Mouse (Mus musculus): Measurements from ENCODE around the gene Prkca. TPM values are rescaled to one million over a fixed set of nuclear protein-coding genes. Genes with fewer than 3 reads are reported as not detected.

Gene Prkca
- polyA plus RNA-seq, 1 experiment = 42.3 TPM

DNA sequence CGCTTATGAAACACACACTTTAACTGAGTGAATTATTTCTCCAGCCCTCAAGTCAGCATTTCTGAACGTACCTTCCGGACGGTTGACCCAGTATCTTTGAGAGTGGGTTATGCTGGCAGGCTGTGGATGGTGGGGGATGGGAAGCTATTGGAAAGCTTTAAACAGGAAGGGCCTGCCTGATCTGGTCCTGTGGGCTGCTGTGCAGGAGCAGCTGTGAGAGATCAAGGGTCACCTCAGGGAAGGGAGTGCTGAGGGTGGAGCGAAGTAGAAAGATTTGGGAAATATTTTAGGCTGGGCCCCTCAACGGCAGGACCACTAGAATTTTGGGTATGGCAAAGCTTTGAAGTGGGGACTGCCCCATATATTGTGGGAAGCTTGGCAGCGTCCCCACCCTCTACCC, 412.0 kb downstream of the Prkca start:
- no peak overlapping the region for H3K27ac ChIP-seq (ENCODE audit: insufficient read depth, low read length)
- no peak overlapping the region for H3K4me3 ChIP-seq (ENCODE audit: insufficient read depth, low read length)
- no peak for TF ChIP-seq CTCF (IDR thresholded peaks at IDR 0.05; ENCODE audit: extremely low read depth, insufficient read depth, low read length)
- no peak for TF ChIP-seq POLR2A (IDR thresholded peaks at IDR 0.05; ENCODE audit: extremely low read depth, insufficient read depth, low read length)
- peaks cover 6% of the 10 kb centered on the region; the same call in 1 of the 2 replicates for H3K4me1 ChIP-seq (ENCODE audit: control insufficient read depth, insufficient read depth, low read length)

DNA sequence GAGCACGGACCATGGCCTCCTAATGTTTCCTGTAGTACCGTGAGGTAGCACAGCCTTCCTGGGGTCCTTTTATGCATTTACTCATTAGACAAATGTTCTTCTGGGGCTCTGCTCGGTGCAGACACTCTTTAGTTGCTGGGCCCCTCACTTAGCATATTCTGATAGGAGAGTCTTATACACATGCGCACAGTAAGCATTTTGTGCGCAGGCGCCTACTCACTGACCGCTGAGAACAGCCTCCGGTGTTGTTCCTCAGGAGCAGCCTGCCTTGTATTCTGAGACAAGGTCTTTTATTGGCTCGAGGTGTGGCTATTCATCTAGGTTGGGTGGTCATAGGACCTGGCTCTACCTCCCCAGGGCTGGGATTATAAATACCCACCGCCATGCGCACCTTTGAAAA, 412.4 kb downstream of the Prkca start:
- H3K4me1 ChIP-seq (ENCODE audit: control insufficient read depth, insufficient read depth, low read length) = peaks cover 6% of the 10 kb centered on the region; the same call in 1 of the 2 replicates
- TF ChIP-seq CTCF (IDR thresholded peaks at IDR 0.05; ENCODE audit: extremely low read depth, insufficient read depth, low read length) (no peak), POLR2A (IDR thresholded peaks at IDR 0.05; ENCODE audit: extremely low read depth, insufficient read depth, low read length) (no peak)
- no peak overlapping the region for H3K27ac ChIP-seq (ENCODE audit: insufficient read depth, low read length)
- no peak overlapping the region for H3K4me3 ChIP-seq (ENCODE audit: insufficient read depth, low read length)

DNA sequence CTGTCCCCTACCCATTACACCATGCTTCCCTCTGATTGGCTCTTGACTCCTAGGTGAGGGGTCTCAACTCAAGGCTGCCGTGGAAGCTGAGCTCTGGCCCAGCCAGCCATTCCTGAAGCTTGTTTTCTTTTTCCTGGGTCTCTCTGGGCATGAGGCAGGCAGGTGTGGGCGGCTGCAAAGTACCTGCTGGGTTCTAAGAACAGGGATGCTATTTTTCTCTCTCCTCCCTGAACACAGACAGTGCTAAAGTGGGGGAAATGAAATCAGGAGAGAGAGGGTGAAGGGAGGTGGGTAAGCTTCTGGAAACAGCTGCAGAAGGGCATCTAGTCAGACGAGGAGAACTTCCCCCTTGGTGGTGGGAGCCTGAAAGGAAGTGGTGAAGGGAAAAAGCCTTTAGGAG, 414.0 kb downstream of the Prkca start:
- H3K4me1 ChIP-seq (ENCODE audit: control insufficient read depth, insufficient read depth, low read length) = peaks cover 6% of the 10 kb centered on the region; the same call in 1 of the 2 replicates
- H3K27ac ChIP-seq (ENCODE audit: insufficient read depth, low read length) = no peak overlapping the region
- no peak overlapping the region for H3K4me3 ChIP-seq (ENCODE audit: insufficient read depth, low read length)
- TF ChIP-seq CTCF (IDR thresholded peaks at IDR 0.05; ENCODE audit: extremely low read depth, insufficient read depth, low read length) (no peak), POLR2A (IDR thresholded peaks at IDR 0.05; ENCODE audit: extremely low read depth, insufficient read depth, low read length) (no peak)

DNA sequence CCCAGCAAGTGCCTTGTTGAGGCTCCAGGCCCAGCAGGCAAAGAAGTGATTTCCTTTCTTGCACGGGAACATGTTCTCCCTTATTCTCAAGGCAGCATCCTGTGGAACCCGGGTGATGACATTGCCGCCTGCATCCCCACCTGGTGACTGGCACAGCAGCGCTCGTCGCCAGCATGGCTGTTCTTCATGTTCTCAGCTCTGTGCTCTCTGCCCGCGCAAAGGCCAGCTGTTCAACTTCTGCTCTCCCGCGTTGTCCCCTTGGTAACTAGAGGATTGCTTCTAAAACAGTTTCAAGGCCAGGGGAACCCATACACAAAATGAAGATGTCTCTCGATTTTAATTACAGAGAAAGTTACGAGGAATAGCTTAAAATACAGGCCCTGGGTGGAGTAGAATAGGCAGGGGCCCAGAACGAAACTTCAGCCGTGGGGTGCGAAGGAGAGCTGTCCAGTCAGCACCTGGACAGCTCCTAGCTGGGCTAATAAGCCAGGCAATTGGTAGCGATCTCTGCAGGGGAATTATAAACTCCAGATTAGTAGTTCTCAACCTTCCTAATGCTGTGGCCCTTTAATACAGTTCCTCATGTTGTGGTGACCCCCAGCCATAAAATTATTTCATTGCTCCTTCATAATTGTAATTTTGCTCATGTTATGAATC, 423.7 kb downstream of the Prkca start:
- H3K27ac ChIP-seq (ENCODE audit: insufficient read depth, low read length) = no peak overlapping the region
- H3K4me1 ChIP-seq (ENCODE audit: control insufficient read depth, insufficient read depth, low read length) = peaks cover 2% of the 10 kb centered on the region; the same call in 1 of the 2 replicates
- no peak for TF ChIP-seq CTCF (IDR thresholded peaks at IDR 0.05; ENCODE audit: extremely low read depth, insufficient read depth, low read length)
- no peak for TF ChIP-seq POLR2A (IDR thresholded peaks at IDR 0.05; ENCODE audit: extremely low read depth, insufficient read depth, low read length)
- H3K4me3 ChIP-seq (ENCODE audit: insufficient read depth, low read length) = no peak overlapping the region

DNA sequence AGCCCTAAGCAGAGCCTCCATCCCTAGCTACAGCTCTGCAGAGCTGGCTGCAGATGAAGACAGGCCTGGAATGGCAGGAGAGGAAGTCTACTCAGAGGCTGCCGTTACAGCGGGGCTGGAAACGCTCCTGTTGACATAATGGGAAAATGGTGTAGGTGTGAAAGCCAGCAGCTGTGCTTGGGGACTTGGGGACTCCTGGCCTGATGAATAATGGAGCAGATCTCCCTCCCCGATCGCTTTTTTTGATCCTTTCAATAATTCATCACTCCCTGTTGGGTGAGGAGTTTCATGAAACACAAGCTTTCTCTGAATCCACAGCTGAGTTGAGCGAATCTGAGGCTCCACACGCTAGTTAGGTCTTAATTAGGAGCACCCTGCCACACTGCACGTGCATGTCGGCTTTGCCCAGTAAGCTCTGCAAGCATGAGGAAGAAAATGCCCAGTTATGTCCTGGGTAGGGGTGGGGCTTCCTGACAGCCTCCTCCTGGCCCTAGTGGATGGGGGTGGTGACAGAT, 425.9 kb downstream of the Prkca start:
- TF ChIP-seq POLR2A (IDR thresholded peaks at IDR 0.05; ENCODE audit: extremely low read depth, insufficient read depth, low read length) (no peak), CTCF (IDR thresholded peaks at IDR 0.05; ENCODE audit: extremely low read depth, insufficient read depth, low read length) (no peak)
- no peak overlapping the region for H3K27ac ChIP-seq (ENCODE audit: insufficient read depth, low read length)
- no peaks in the 10 kb centered on the region for H3K4me1 ChIP-seq (ENCODE audit: control insufficient read depth, insufficient read depth, low read length)
- no peak overlapping the region for H3K4me3 ChIP-seq (ENCODE audit: insufficient read depth, low read length)

DNA sequence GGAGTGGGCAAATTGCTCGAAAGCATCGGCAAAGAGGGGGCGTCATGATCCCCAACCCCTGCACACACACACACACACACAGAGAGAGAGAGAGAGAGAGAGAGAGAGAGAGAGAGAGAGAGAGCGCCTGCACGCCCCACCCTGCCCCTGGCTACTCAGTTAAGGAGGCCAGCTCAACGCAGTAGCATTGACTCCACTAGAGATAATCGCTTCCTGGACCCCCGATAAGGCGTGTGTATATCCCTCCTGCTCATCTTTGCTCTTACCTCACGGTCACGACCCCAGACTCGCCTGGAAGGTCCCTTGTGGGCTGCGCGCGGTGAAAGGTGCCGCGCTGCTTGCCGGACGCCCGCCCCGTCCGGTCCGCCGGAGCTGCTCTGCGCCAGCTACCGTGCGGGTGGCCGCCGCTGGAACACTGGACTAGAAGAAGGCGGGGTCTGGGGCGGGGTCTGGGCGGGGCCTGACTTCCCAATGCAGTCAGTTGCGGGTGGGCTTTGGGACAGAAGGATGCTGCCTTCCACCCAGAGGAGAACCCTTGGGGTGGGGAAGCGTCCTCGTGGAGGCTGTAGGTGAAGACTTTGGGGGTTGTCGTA, 429.0 kb downstream of the Prkca start, which contains the start of gene Cacng5:
Gene Cacng5, minus strand, starts transcription at position 422 of the 593 bp plus-strand sequence.
- Histone ChIP-seq H3K4me1 (ENCODE audit: control insufficient read depth, insufficient read depth, low read length) (no peaks in the 10 kb centered on the region), H3K27ac (ENCODE audit: insufficient read depth, low read length) (no peak within 1 kb of the TSS), H3K4me3 (ENCODE audit: insufficient read depth, low read length) (peak within 1 kb of the TSS; percentile 60)
- TF ChIP-seq POLR2A (IDR thresholded peaks at IDR 0.05; ENCODE audit: extremely low read depth, insufficient read depth, low read length) = no peak
- no peak for TF ChIP-seq CTCF (IDR thresholded peaks at IDR 0.05; ENCODE audit: extremely low read depth, insufficient read depth, low read length)

DNA sequence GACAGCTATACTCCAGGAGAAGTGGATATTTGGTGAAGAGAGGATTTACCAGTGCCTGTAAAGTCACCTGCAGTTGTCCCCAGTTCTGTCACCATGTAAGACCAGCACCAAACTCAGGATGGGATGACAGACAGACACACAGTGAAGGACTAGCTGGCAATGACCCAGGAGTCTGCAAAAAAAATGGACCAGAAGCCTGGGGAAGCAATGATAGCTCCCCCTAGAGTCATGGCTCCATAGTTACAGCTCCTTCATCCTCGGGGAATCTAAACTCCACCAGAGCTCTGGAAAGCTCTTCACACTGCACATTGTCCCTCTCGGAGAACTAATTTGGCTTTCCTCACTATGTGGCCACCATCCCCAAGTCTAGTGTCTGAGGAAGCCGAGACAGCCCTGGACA, 430.4 kb downstream of the Prkca start:
- H3K27ac ChIP-seq (ENCODE audit: insufficient read depth, low read length) = no peak overlapping the region
- H3K4me3 ChIP-seq (ENCODE audit: insufficient read depth, low read length) = no peak overlapping the region
- H3K4me1 ChIP-seq (ENCODE audit: control insufficient read depth, insufficient read depth, low read length) = no peaks in the 10 kb centered on the region
- no peak for TF ChIP-seq POLR2A (IDR thresholded peaks at IDR 0.05; ENCODE audit: extremely low read depth, insufficient read depth, low read length)
- 0 out of 2 replicates have a peak, but pooled peaks have one; percentile 13 for TF ChIP-seq CTCF (IDR thresholded peaks at IDR 0.05; ENCODE audit: extremely low read depth, insufficient read depth, low read length)

DNA sequence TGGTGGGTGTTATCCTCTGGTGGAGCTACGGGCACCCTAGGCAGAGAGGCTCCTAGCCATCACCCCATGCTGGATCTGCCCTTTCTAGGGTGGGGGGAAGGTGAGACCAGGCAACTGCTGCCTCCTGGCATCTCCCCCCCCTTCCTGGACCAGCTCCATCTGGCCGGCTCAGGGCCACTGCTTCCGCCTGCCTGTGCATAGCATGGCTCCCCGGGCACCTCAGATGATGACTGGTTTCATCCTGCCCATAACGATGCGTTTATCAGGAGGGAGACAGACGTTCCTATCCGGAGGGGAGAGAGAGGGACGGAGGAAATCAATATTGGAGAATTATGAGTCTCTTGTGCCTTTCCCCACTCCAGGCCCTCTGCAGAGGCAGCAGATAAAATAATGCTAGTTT, 438.4 kb downstream of the Prkca start:
- no peaks in the 10 kb centered on the region for H3K4me1 ChIP-seq (ENCODE audit: control insufficient read depth, insufficient read depth, low read length)
- H3K4me3 ChIP-seq (ENCODE audit: insufficient read depth, low read length) = no peak overlapping the region
- TF ChIP-seq CTCF (IDR thresholded peaks at IDR 0.05; ENCODE audit: extremely low read depth, insufficient read depth, low read length) (no peak), POLR2A (IDR thresholded peaks at IDR 0.05; ENCODE audit: extremely low read depth, insufficient read depth, low read length) (no peak)
- H3K27ac ChIP-seq (ENCODE audit: insufficient read depth, low read length) = no peak overlapping the region

DNA sequence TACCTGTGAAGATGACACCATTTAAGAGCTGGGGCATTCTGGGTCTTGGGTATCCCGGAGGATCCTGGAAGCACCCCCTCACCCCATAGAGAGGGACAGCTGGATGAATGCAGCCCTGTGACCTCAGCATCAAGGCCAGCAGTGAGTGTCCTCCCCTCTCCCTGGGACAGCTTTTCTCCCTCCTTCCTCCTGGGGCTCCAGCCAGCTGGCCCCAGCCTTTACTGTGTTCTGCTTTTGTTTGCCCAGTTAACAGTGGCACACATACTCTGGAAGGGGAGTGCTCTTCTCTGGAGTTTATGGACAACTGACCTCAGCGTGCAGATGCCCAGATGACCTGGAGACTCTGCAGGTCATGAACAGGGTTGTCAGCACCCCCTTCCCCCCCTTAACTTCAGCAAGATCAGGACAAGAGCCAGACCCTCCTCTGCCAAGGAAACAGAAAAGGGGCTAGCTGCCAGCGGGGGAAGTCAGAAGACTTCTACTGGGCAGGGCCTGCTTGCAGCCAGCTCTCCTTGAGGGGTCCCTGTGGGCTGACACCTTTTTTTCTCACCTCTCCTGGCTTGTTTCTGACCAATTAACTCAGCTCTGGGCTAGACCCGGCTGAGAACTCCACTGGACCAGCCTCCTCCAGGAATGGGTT, 439.6 kb downstream of the Prkca start:
- no peak overlapping the region for H3K27ac ChIP-seq (ENCODE audit: insufficient read depth, low read length)
- no peak for TF ChIP-seq POLR2A (IDR thresholded peaks at IDR 0.05; ENCODE audit: extremely low read depth, insufficient read depth, low read length)
- no peak for TF ChIP-seq CTCF (IDR thresholded peaks at IDR 0.05; ENCODE audit: extremely low read depth, insufficient read depth, low read length)

More for the DNA sequence above, 439.6 kb downstream of the Prkca start:
- Histone ChIP-seq H3K4me3 (ENCODE audit: insufficient read depth, low read length) (no peak overlapping the region), H3K4me1 (ENCODE audit: control insufficient read depth, insufficient read depth, low read length) (0 out of 2 replicates have a peak, but pooled peaks cover 1% of the 10 kb centered on the region)
